Mouse (Mus musculus) frontal cortex, adult 2 months (tissue): ENCODE measurements around the gene Tmem156. TPM values are rescaled to one million over a fixed set of nuclear protein-coding genes. Genes with fewer than 3 reads are reported as not detected.

ENCODE experiments used
- DNase-seq, 2 experiments: peaks; one replicate each; pipeline ENCODE4 v3.0.0; 2022; ENCODE audit warnings: low spot score in 1 of 2; ENCODE audit errors: extremely low spot score in 1 of 2
- polyA plus RNA-seq: library from polyadenylated mRNA; depleted of rRNA; stranded (reverse); fragments of >200 nt; gene quantifications from 2 replicates; pipeline ENCODE4 v1.2.3, GENCODE M21; 2012

The Tmem156 gene
- polyA plus RNA-seq, 1 experiment: 0.40 TPM

- DNase-seq: no peak
Observed at GRCm38 (mm10) chr5:65057596-65057995, 34.3 kb downstream of the Tmem156 start.

DNA sequence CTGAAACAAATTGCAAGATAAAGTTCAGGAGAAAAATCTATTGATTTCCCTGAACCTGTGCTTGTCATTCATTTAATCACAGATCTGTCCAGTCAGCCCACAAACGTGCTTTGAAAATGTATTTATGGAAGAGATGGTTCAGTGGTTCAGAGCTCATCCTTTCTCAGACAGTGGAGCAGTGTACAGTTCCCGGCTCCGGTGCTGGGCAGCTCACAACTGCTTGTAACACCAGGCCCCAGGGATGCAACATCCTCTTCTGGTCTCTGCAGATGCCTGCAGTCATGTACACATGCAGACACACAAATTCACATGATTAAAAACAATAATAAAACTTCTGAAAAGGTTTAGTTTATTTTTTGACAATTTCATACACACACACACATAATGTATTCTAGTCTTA is 40.4 kb downstream of the Tmem156 start:
- DNase-seq: no peak

- DNase-seq: no peak
Observed at GRCm38 (mm10) chr5:65049880-65050279, 42.1 kb downstream of the Tmem156 start.

- no peak for DNase-seq
Observed at GRCm38 (mm10) chr5:65047285-65047855, 44.6 kb downstream of the Tmem156 start.

GRCm38 (mm10) chr5:65046442-65047284 is 45.3 kb downstream of the Tmem156 start:
- no peak for DNase-seq

DNA sequence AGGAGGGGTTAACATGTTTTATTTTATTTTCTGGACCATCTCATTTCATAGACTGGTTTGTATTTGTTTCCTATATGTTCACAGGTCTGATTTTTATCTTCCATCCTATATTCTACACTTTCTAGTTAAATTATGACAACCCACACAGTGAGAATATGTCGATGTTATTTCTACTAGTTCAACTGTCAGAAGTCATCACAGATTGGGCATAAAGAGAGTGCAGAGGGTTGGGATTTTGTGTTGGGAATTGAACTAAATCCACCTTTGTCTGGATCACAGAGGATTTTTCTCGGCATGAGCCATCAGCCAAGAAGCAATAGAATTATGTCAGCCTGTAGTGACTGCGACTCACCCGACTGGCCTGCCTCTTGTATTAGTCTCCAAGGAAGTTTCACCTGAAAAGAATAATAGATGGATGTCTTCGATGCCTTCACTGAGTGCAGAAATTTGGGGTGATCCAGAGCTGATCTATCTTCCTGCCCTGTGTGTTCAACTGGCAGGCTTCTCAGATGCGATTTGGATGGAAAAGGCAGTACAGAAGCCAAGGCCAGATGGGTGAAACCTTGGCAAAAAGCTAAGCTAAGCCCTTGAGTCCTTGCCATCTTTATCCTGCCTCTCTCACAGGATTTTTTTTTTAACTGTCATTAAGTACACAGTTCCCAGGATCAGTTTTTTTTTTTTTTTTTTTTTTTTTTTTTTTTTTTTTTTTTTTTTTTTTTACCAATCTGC is 46.1 kb downstream of the Tmem156 start:
- DNase-seq: no peak

GRCm38 (mm10) chr5:65043407-65043895 is 48.5 kb downstream of the Tmem156 start:
- DNase-seq: no peak

- DNase-seq: peak in 1 of 2 experiments; percentile 12
Observed at GRCm38 (mm10) chr5:65040463-65040862, 51.5 kb downstream of the Tmem156 start.

DNA sequence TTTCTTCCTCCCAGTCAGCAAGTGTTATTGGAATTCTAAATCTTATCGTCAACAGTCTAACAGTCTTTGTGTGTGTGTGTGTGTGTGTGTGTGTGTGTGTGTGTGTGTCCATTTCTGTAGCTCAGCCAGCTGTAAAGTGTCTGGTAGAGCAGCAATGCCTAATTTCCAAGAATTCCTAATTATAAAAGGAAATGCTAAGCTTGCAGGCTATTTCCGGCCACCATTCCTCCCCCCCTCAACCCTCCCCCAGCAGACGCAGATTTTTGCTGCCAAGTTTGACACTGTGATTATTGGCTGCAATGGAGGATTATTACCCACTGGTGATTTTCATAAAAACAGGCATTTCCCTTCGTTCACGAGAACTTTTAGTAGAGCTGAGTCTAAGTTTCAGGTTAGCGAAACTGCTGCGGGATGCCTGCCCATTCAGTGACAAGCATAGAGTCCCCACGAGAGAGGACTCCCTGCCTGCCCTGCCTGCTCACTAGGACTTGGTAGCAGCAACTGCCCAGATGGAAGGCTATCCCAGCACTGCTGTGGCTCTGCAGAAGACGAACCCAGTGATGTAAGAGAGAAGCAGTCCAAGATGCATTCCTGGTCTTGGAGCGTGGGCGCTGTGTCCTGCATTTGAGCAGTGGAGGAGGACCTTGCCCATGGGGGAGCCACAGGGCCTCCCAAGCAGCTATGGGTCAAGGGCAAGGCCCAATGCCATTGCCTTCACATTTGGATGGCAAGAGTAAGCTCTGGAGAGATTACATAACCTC is 52.9 kb downstream of the Tmem156 start:
- DNase-seq: no peak

DNA sequence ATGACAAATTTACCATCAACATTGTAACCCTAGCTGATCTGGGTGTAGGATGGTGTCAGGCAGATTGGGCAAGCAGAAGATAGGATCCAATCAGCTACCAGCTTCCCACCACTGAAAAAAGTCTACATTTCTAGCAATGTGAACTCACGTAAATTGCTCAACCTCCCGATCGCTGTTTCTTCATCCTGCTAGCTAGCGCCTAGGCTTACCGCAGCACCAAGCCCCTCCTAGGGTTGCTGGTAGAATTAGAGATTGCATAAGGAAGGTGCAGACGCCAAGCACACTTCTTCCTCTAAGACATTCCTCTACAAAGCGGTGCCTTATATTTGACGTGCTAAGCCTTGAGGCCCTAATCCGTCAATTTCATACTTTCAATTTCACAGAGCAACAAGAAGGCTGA is 53.6 kb downstream of the Tmem156 start:
- no peak for DNase-seq

DNA sequence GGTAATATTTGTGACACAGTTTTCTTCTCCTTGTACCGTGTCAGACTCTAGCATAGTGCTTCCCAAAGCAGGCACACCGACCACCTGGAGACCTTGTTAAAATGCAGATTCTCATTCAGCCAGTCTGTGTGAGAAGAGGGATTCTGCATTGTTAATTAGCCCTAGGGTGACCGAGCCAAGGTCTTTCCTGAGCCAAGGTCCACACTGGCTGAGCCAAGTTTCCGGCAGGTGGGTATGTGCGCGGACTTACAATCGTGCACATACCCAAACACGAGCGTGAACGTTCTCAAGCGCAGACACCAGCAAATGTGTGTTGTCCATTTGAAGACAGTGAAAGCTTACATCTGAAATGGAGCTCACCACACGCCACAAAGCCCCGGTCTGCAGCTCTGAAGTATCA is 55.3 kb downstream of the Tmem156 start:
- DNase-seq: peak in 1 of 2 experiments; percentile 32

DNA sequence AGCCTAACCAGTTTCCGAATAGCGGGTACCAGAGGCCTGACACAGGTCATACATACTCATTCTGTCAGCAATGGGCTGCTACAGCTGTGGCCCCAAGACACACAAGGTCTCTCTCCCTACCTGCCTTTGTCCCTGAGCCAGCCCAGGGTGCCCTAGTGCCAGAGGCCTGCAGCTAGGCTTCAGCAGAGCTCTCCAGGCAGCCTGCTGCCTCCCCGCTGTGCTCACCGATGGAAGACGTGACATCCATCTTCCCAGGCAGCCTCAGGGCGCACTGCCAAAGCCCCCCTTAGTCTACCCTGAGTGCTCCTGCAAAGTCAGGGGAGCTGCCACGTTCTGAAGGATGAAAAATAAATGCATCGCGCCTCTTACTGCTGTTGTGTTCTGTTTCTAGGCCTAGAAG is 63.9 kb downstream of the Tmem156 start:
- DNase-seq: no peak

- DNase-seq: peak in 1 of 2 experiments; percentile 32
Observed at GRCm38 (mm10) chr5:65026776-65027175, 65.2 kb downstream of the Tmem156 start.

DNA sequence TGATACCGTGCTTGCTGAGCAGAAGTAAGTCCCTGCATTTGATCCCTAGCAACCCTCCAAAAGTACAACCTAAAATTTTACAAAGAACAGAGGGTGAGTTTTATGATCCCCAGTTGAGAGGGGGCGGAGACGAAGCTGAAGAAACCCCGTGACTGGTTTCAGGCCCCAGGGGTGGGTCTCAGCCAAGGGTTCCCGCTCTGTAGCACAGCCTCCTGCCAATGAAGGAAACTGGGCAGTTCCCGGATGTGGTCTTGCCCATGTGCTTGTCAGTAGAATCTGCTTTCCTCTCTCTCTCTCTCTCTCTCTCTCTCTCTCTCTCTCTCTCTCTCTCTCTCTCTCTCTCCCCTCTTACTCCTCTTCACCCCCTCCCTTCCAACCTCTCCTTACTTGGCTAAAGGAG is 66.0 kb downstream of the Tmem156 start:
- DNase-seq: no peak

- DNase-seq: no peak
Observed at GRCm38 (mm10) chr5:65024641-65025040, 67.3 kb downstream of the Tmem156 start.

DNA sequence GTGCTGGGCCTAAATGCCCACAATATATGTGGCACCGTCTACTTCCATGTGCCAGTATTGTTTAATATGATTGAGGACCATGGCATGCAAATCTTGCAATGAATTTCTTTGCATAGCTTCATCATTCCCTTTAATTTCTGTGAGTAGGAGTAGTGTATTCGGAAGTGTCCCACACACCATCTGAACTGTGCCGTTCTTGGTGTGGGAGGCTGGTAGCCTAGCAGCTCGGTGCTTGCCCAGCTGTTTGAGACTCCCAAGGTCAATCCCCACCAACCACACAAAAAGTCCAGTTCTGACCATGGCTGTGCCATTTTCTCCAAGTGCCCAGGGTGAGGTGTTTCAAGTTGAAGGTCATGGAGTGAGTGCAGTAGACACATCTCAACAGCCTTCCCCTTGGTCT is 69.9 kb downstream of the Tmem156 start:
- DNase-seq: peak in 1 of 2 experiments; percentile 57

- DNase-seq: no peak
Observed at GRCm38 (mm10) chr5:65019823-65020222, 72.1 kb downstream of the Tmem156 start.

DNA sequence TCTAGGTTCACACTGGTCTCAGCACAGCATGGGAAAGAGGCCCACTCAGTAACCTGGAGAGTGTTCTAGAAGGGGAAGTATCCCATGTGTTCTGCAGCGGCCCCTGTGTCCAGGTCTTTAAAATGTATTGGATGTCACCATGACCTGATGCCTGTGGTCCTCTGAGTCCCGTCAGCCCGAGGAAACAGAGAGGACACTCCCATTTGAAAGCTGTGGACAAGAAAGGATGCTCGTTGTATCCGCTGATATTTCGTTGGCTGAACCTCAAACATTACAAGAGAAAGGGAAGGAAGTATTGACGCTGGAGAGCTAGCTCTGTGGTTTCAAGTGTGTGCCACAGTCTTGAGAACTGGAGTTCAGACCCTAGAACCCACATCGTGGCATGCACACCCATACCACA is 72.8 kb downstream of the Tmem156 start:
- no peak for DNase-seq

DNA sequence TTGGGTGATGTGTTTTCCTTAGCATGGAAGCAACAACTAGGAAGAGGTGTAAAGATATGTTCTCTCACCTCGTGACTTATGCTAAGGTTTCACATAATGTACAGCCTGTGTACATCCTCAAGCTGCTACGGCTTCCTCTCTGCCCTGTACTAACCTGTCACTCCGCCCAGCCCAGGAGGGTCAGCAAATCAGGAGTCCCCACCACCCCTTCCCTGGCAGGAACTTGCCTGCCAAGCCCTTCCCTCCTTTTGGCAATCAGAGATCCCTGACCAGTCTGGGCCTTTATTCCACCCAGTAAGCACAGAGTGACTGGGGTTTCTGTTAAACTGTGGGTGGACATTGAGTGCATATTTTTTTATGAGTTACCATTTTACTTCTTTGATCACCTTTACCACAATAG is 76.4 kb downstream of the Tmem156 start:
- no peak for DNase-seq

GRCm38 (mm10) chr5:65011901-65012573 is 79.9 kb downstream of the Tmem156 start:
- no peak for DNase-seq
